Mouse (Mus musculus) hindbrain, embryonic 11.5 days (tissue): Measurements from ENCODE around the gene Kctd8. TPM values are rescaled to one million over a fixed set of nuclear protein-coding genes. Genes with fewer than 3 reads are reported as not detected.

ENCODE experiments used
- ATAC-seq: fragments of 200-750 bp; cut with Nextera tagmentation; 2 replicates; pipeline ENCODE4 v1.8.0; 2017; ENCODE audit warnings: mild to moderate bottlenecking, moderate TSS enrichment, moderate library complexity; ENCODE audit not compliant: low FRiP score
- DNase-seq: peaks from one replicate; pipeline ENCODE4 v3.0.0-alpha.2; 2015; ENCODE audit warnings: low spot score
- H3K27ac ChIP-seq: fragments of 300-500 bp; sonication (generic); 2 replicates; pipeline ENCODE4 v1.5.1; 2014; ENCODE audit warnings: mild to moderate bottlenecking, low read depth, low read length
- H3K27me3 ChIP-seq: fragments of 300-500 bp; sonication (generic); 2 replicates; pipeline ENCODE4 v1.6.1; 2014; ENCODE audit warnings: mild to moderate bottlenecking, low read length, moderate library complexity, mixed read lengths; ENCODE audit not compliant: control insufficient read depth, insufficient read depth
- H3K36me3 ChIP-seq: fragments of 300-500 bp; sonication (generic); 2 replicates; pipeline ENCODE4 v1.6.1; 2014; ENCODE audit warnings: mild to moderate bottlenecking, low read length, moderate library complexity, mixed read lengths; ENCODE audit not compliant: control insufficient read depth, insufficient read depth
- H3K4me1 ChIP-seq: fragments of 300-500 bp; sonication (generic); replicated peaks from 2 replicates; pipeline ENCODE4 v1.6.1; 2014; ENCODE audit warnings: low read length, mixed read lengths; ENCODE audit not compliant: control insufficient read depth, insufficient read depth
- H3K4me2 ChIP-seq: fragments of 300-500 bp; sonication (generic); replicated peaks from 2 replicates; pipeline ENCODE4 v1.6.1; 2014; ENCODE audit warnings: mild to moderate bottlenecking, low read depth, low read length
- H3K4me3 ChIP-seq: fragments of 300-500 bp; sonication (generic); 2 replicates; pipeline ENCODE4 v1.5.1; 2014; ENCODE audit warnings: low read depth, low read length
- H3K9ac ChIP-seq: fragments of 300-500 bp; sonication (generic); 2 replicates; pipeline ENCODE4 v1.6.1; 2014; ENCODE audit warnings: low read depth, low read length
- H3K9me3 ChIP-seq: fragments of 300-500 bp; sonication (generic); 2 replicates; pipeline ENCODE4 v1.6.1; 2016; ENCODE audit warnings: low read length; ENCODE audit not compliant: control insufficient read depth
- WGBS: fragments of 180-500 bp; shearing (Covaris S2); extraction: QIAGEN DNeasy Blood & Tissue Kit; methylation state at CpG from one replicate; pipeline ENCODE4 v1.1.7; 2014; 5-methylcytosine and 5-hydroxymethylcytosine counted together
- polyA plus RNA-seq: library from polyadenylated mRNA; unstranded; fragments of >200 nt; fragmentation: Nextera tagmentation; extraction: Ambion mirVana; gene quantifications from 2 replicates; pipeline ENCODE4 v1.2.1, GENCODE M21; 2014

The Kctd8 gene
- polyA plus RNA-seq, 1 experiment from 2014 or later: 2.2 TPM

GRCm38 (mm10) chr5:69222608-69223007 is 118.9 kb downstream of the Kctd8 start:
- no peak for DNase-seq
- H3K4me2 ChIP-seq: no peak overlapping the region
- H3K27ac ChIP-seq: no peak overlapping the region
- no peaks in the 10 kb centered on the region for H3K9me3 ChIP-seq
- no peak overlapping the region for H3K9ac ChIP-seq
- no peaks in the 10 kb centered on the region for H3K4me1 ChIP-seq
- no peaks in the 10 kb centered on the region for H3K36me3 ChIP-seq
- H3K4me3 ChIP-seq: no peak overlapping the region
- no peak for ATAC-seq
- no peaks in the 10 kb centered on the region for H3K27me3 ChIP-seq
- 80% methylated on average over 1 of the region's 1 CpGs for WGBS

- Histone ChIP-seq H3K27me3 (no peaks in the 10 kb centered on the region), H3K36me3 (no peaks in the 10 kb centered on the region), H3K27ac (no peak overlapping the region), H3K4me1 (no peaks in the 10 kb centered on the region), H3K9me3 (no peaks in the 10 kb centered on the region), H3K9ac (no peak overlapping the region), H3K4me2 (no peak overlapping the region), H3K4me3 (no peak overlapping the region)
- no peak for DNase-seq
- ATAC-seq: no peak
- 86% methylated on average over 3 of the region's 3 CpGs for WGBS
Observed at GRCm38 (mm10) chr5:69215216-69215615, 126.3 kb downstream of the Kctd8 start.

- Histone ChIP-seq H3K9me3 (no peaks in the 10 kb centered on the region), H3K27me3 (no peaks in the 10 kb centered on the region), H3K4me1 (no peaks in the 10 kb centered on the region), H3K4me3 (no peak overlapping the region), H3K27ac (no peak overlapping the region), H3K4me2 (no peak overlapping the region), H3K9ac (no peak overlapping the region), H3K36me3 (no peaks in the 10 kb centered on the region)
- no peak for ATAC-seq
- DNase-seq: no peak
Observed at GRCm38 (mm10) chr5:69209401-69209800, 132.1 kb downstream of the Kctd8 start.

- H3K4me3 ChIP-seq: no peak overlapping the region
- H3K27me3 ChIP-seq: no peaks in the 10 kb centered on the region
- no peaks in the 10 kb centered on the region for H3K4me1 ChIP-seq
- DNase-seq (no peak), ATAC-seq (no peak)
- WGBS: 76% methylated on average over 2 of the region's 2 CpGs
- no peak overlapping the region for H3K27ac ChIP-seq
- H3K9me3 ChIP-seq: no peaks in the 10 kb centered on the region
- no peak overlapping the region for H3K9ac ChIP-seq
- no peak overlapping the region for H3K4me2 ChIP-seq
- no peaks in the 10 kb centered on the region for H3K36me3 ChIP-seq
Observed at GRCm38 (mm10) chr5:69207713-69208112, 133.8 kb downstream of the Kctd8 start.

- WGBS: 73% methylated on average over 4 of the region's 4 CpGs
- H3K4me3 ChIP-seq: no peak overlapping the region
- no peaks in the 10 kb centered on the region for H3K9me3 ChIP-seq
- no peaks in the 10 kb centered on the region for H3K36me3 ChIP-seq
- no peak overlapping the region for H3K9ac ChIP-seq
- H3K4me2 ChIP-seq: no peak overlapping the region
- no peak for DNase-seq
- H3K4me1 ChIP-seq: no peaks in the 10 kb centered on the region
- no peaks in the 10 kb centered on the region for H3K27me3 ChIP-seq
- no peak for ATAC-seq
- H3K27ac ChIP-seq: no peak overlapping the region
Observed at GRCm38 (mm10) chr5:69159897-69160509, 181.5 kb downstream of the Kctd8 start.

- no peak for ATAC-seq
- Histone ChIP-seq H3K27ac (no peak overlapping the region), H3K4me2 (no peak overlapping the region), H3K9ac (no peak overlapping the region), H3K27me3 (no peaks in the 10 kb centered on the region), H3K4me1 (no peaks in the 10 kb centered on the region), H3K4me3 (no peak overlapping the region), H3K36me3 (no peaks in the 10 kb centered on the region), H3K9me3 (no peaks in the 10 kb centered on the region)
- 89% methylated on average over 3 of the region's 3 CpGs for WGBS
- no peak for DNase-seq
Observed at GRCm38 (mm10) chr5:69156489-69156888, 185.0 kb downstream of the Kctd8 start.

- Histone ChIP-seq H3K4me1 (no peaks in the 10 kb centered on the region), H3K9ac (no peak overlapping the region), H3K27ac (no peak overlapping the region), H3K9me3 (no peaks in the 10 kb centered on the region), H3K4me3 (no peak overlapping the region), H3K27me3 (no peaks in the 10 kb centered on the region), H3K4me2 (no peak overlapping the region), H3K36me3 (no peaks in the 10 kb centered on the region)
- no peak for ATAC-seq
- WGBS: 89% methylated on average over 2 of the region's 2 CpGs
- no peak for DNase-seq
Observed at GRCm38 (mm10) chr5:69145827-69146226, 195.7 kb downstream of the Kctd8 start.

DNA sequence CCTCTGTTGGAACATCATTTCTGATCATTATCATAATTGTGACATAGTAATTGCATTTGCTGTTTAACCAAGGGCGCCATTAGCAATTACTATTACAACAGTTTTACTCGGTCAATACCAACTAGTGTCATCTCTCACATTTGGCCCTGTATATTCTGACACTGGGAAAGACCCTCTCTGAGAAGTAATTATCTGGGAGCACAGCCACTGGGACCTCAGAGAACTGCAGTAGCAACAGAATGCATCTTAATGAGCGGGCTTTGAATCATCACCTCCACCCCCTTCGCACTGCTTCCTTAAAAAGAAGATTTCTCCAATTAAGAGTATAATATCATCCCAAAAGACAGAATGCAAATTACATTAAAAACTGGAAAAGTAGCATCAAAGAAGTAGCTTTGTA is 200.4 kb downstream of the Kctd8 start:
- Histone ChIP-seq H3K4me3 (no peak overlapping the region), H3K27ac (no peak overlapping the region), H3K4me2 (no peak overlapping the region), H3K27me3 (no peaks in the 10 kb centered on the region), H3K4me1 (no peaks in the 10 kb centered on the region), H3K9me3 (no peaks in the 10 kb centered on the region), H3K9ac (no peak overlapping the region), H3K36me3 (no peaks in the 10 kb centered on the region)
- DNase-seq (no peak), ATAC-seq (no peak)
- WGBS: 89% methylated on average over 4 of the region's 4 CpGs

GRCm38 (mm10) chr5:69108718-69109117 is 232.8 kb downstream of the Kctd8 start:
- no peak overlapping the region for H3K9ac ChIP-seq
- DNase-seq (no peak), ATAC-seq (no peak)
- no peak overlapping the region for H3K27ac ChIP-seq
- no peaks in the 10 kb centered on the region for H3K36me3 ChIP-seq
- H3K4me1 ChIP-seq: no peaks in the 10 kb centered on the region
- H3K4me3 ChIP-seq: no peak overlapping the region
- no peak overlapping the region for H3K4me2 ChIP-seq
- no peaks in the 10 kb centered on the region for H3K27me3 ChIP-seq
- H3K9me3 ChIP-seq: no peaks in the 10 kb centered on the region
- WGBS: 81% methylated on average over 2 of the region's 2 CpGs
